Mouse (Mus musculus) lung, postnatal 0 days (tissue): ENCODE results near the gene Matn4.

ENCODE experiments used
- CTCF ChIP-seq: IDR thresholded peaks from 2 replicates; pipeline ENCODE4 v1.5.1; 2016; ENCODE audit warnings: antibody characterized with exemption, mild to moderate bottlenecking
- EP300 ChIP-seq: IDR thresholded peaks from 2 replicates; pipeline ENCODE4 v1.6.1; 2016; ENCODE audit warnings: antibody characterized with exemption, mild to moderate bottlenecking, control low read depth

DNA sequence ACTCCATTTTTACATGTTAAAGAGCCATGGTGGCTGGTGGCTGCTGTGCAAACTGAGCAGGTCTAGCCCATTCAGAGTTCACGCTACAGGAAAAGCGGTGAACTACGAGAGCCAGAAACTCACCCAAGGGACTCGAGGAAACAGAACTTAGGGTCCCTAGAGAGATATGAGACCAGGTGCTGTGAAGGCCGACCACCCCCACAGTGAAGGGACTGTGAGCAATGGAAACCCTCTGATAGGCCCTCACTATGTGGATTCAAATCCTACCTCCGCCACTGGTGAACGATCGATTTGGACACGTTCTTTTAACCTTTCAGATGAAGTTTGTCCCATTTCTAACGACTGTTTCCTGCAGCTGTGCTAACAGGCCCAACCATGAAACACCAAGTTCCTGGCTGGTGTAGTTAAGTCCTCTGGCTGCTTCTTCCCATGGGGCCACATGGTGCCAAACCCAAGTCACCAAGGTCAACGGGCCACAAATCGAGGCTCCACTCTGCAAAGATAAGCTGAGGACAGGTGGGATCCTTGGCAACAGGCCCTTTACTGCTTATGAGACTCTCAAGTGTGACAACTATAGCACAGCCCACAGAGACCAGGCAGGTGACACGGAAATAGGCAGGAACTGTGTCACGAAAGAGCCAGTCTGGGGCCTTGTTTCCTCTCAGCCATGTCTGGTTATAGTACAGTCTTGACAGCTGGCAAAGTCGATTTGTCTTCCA lies 17.9 kb upstream of the Matn4 start:
- TF ChIP-seq CTCF (no peak), EP300 (no peak)
